Mouse (Mus musculus) intestine, embryonic 14.5 days (tissue): ENCODE data around the gene Map2k6. TPM values are rescaled to one million over a fixed set of nuclear protein-coding genes. Genes with fewer than 3 reads are reported as not detected.

ENCODE experiments used
- ATAC-seq: fragments of 200-750 bp; cut with Nextera tagmentation; replicated peaks from 2 replicates; pipeline ENCODE4 v1.8.0; 2017; ENCODE audit warnings: low read depth, moderate number of reproducible peaks, moderate TSS enrichment, moderate library complexity; ENCODE audit not compliant: low FRiP score, low TSS enrichment
- DNase-seq: peaks from one replicate; pipeline ENCODE4 v3.0.0-alpha.2; 2018; ENCODE audit warnings: low spot score
- H3K27ac ChIP-seq: fragments of 300-500 bp; sonication (generic); 2 replicates; pipeline ENCODE4 v1.5.1; 2014; ENCODE audit warnings: low read depth, mild to moderate bottlenecking, control low read depth
- H3K27me3 ChIP-seq: fragments of 300-500 bp; sonication (generic); replicated peaks from 2 replicates; pipeline ENCODE4 v1.6.1; 2014; ENCODE audit warnings: low read length, control low read depth; ENCODE audit not compliant: control insufficient read depth, insufficient read depth
- H3K36me3 ChIP-seq: fragments of 300-500 bp; sonication (generic); 2 replicates; pipeline ENCODE4 v1.6.1; 2014; ENCODE audit warnings: low read length, control low read depth; ENCODE audit not compliant: control insufficient read depth, insufficient read depth
- H3K4me1 ChIP-seq: fragments of 300-500 bp; sonication (generic); replicated peaks from 2 replicates; pipeline ENCODE4 v1.6.1; 2014; ENCODE audit warnings: low read length, control low read depth, mixed read lengths; ENCODE audit not compliant: control insufficient read depth, insufficient read depth
- H3K4me2 ChIP-seq: fragments of 300-500 bp; sonication (generic); 2 replicates; pipeline ENCODE4 v1.6.1; 2014; ENCODE audit warnings: low read length
- H3K4me3 ChIP-seq: fragments of 300-500 bp; sonication (generic); 2 replicates; pipeline ENCODE4 v1.5.1; 2014; ENCODE audit warnings: low read depth, low read length, control low read depth, mixed read lengths
- H3K9ac ChIP-seq: fragments of 300-500 bp; sonication (generic); 2 replicates; pipeline ENCODE4 v1.6.1; 2014; ENCODE audit warnings: mild to moderate bottlenecking, low read length
- H3K9me3 ChIP-seq: fragments of 300-500 bp; sonication (generic); 2 replicates; pipeline ENCODE4 v1.6.1; 2016; ENCODE audit warnings: low read length, control low read depth; ENCODE audit not compliant: control insufficient read depth
- WGBS: fragments of 180-500 bp; shearing (Covaris S2); extraction: QIAGEN DNeasy Blood & Tissue Kit; methylation state at CpG from one replicate; pipeline ENCODE4 v1.1.7; 2014; 5-methylcytosine and 5-hydroxymethylcytosine counted together
- polyA plus RNA-seq: library from polyadenylated mRNA; unstranded; fragments of >200 nt; fragmentation: Nextera tagmentation; extraction: Ambion mirVana; gene quantifications from 2 replicates; pipeline ENCODE4 v1.2.1, GENCODE M21; 2014

The Map2k6 gene
- polyA plus RNA-seq, 1 experiment from 2014 or later, result 25.5 TPM

DNA sequence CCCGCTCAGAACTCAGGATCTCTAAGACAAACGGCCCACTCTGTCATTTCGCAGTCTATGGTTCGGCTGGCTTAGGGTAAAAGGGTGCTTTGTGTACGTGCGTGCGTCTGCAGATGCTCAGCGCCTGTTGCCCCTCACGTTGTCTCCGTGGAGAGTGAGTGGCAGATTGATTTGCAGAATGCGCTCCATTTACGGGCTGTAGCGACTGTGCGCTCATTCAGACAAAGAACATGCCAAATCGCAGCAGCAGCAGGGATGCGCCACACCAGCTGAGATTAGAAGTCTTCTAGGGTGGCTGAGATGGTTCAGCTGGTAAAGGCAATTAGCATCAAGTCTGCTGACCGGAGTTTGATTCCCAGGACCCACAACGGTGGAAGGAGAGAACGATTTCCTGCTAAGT is 2.8 kb upstream of the Map2k6 start:
- H3K27me3 ChIP-seq, result no peaks in the 10 kb centered on the region
- H3K4me1 ChIP-seq, result peaks cover 10% of the 10 kb centered on the region
- DNase-seq (no peak), ATAC-seq (no peak)
- H3K4me3 ChIP-seq, result no peak overlapping the region
- peaks cover 2% of the 10 kb centered on the region; the same call in 1 of the 2 replicates for H3K9me3 ChIP-seq
- 28% methylated on average over 19 of the region's 19 CpGs for WGBS
- no peak overlapping the region for H3K9ac ChIP-seq
- H3K4me2 ChIP-seq, result peak overlapping the region; percentile 25
- no peak overlapping the region for H3K27ac ChIP-seq
- no peaks in the 10 kb centered on the region for H3K36me3 ChIP-seq

- peak overlapping the region; percentile 83 for H3K4me3 ChIP-seq
- H3K36me3 ChIP-seq, result no peaks in the 10 kb centered on the region
- H3K27me3 ChIP-seq, result no peaks in the 10 kb centered on the region
- ATAC-seq, result peak; percentile 6; the same call in 1 of the 2 replicates
- no peaks in the 10 kb centered on the region for H3K9me3 ChIP-seq
- H3K4me2 ChIP-seq, result peak overlapping the region; percentile 77
- WGBS, result 8% methylated on average over 15 of the region's 15 CpGs
- no peak for DNase-seq
- peaks cover 22% of the 10 kb centered on the region for H3K4me1 ChIP-seq
- peak overlapping the region; percentile 33 for H3K9ac ChIP-seq
- peak overlapping the region; percentile 57 for H3K27ac ChIP-seq
Observed at GRCm38 (mm10) chr11:110399240-110400150, 573 bp downstream of the Map2k6 start.

- peak overlapping the region; percentile 83 for H3K4me3 ChIP-seq
- no peaks in the 10 kb centered on the region for H3K9me3 ChIP-seq
- H3K27ac ChIP-seq, result no peak overlapping the region
- peaks cover 23% of the 10 kb centered on the region for H3K4me1 ChIP-seq
- no peaks in the 10 kb centered on the region for H3K27me3 ChIP-seq
- no peak for ATAC-seq
- H3K36me3 ChIP-seq, result no peaks in the 10 kb centered on the region
- no peak for DNase-seq
- peak overlapping the region; percentile 77 for H3K4me2 ChIP-seq
- peak overlapping the region; percentile 38 for H3K9ac ChIP-seq
- WGBS, result 15% methylated on average over 1 of the region's 1 CpGs
Observed at GRCm38 (mm10) chr11:110400283-110400682, 1.4 kb downstream of the Map2k6 start.

GRCm38 (mm10) chr11:110402671-110403070 is 3.7 kb downstream of the Map2k6 start:
- DNase-seq, result no peak
- Histone ChIP-seq H3K4me2 (peak overlapping the region; percentile 77; the same call in 1 of the 2 replicates), H3K4me1 (peaks cover 24% of the 10 kb centered on the region), H3K4me3 (no peak overlapping the region), H3K9ac (no peak overlapping the region), H3K36me3 (no peaks in the 10 kb centered on the region), H3K27me3 (no peaks in the 10 kb centered on the region), H3K9me3 (no peaks in the 10 kb centered on the region), H3K27ac (no peak overlapping the region)
- no peak for ATAC-seq
- 27% methylated on average over 3 of the region's 3 CpGs for WGBS

GRCm38 (mm10) chr11:110403602-110404001 is 4.7 kb downstream of the Map2k6 start:
- ATAC-seq, result no peak
- Histone ChIP-seq H3K36me3 (no peaks in the 10 kb centered on the region), H3K4me3 (no peak overlapping the region), H3K4me2 (no peak overlapping the region), H3K4me1 (peaks cover 24% of the 10 kb centered on the region), H3K9ac (no peak overlapping the region), H3K27me3 (no peaks in the 10 kb centered on the region), H3K27ac (no peak overlapping the region), H3K9me3 (no peaks in the 10 kb centered on the region)
- no peak for DNase-seq
- WGBS, result 78% methylated on average over 2 of the region's 2 CpGs

- DNase-seq (no peak), ATAC-seq (no peak)
- no peak overlapping the region for H3K4me3 ChIP-seq
- 35% methylated on average over 9 of the region's 9 CpGs for WGBS
- no peaks in the 10 kb centered on the region for H3K9me3 ChIP-seq
- H3K36me3 ChIP-seq, result no peaks in the 10 kb centered on the region
- H3K9ac ChIP-seq, result no peak overlapping the region
- no peaks in the 10 kb centered on the region for H3K27me3 ChIP-seq
- peaks cover 24% of the 10 kb centered on the region for H3K4me1 ChIP-seq
- no peak overlapping the region for H3K27ac ChIP-seq
- peak overlapping the region; percentile 9; the same call in 1 of the 2 replicates for H3K4me2 ChIP-seq
Observed at GRCm38 (mm10) chr11:110405607-110406006, 6.7 kb downstream of the Map2k6 start.

DNA sequence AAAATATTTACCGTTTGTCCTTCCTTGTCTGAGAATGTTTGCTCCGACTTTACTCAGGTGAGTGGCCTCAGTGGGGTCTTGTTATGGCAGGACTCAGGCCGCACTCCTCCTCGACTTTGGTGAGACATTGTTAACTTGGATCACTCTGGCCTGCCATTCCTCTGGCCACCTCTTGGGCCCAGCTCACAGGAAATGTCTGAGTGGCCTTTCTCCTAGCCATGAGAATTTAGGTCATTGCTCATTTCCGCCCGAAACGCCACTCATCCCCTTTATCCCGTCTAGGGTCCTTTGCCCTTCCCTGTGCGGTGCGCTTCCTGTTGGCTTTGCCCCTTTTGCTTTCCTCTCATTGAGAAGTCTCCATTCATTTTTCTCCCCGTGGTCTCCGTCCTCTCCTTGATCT is 10.2 kb downstream of the Map2k6 start:
- Histone ChIP-seq H3K27me3 (no peaks in the 10 kb centered on the region), H3K9ac (no peak overlapping the region), H3K4me3 (no peak overlapping the region), H3K4me1 (peaks cover 7% of the 10 kb centered on the region; the same call in 1 of the 2 replicates), H3K9me3 (no peaks in the 10 kb centered on the region), H3K4me2 (no peak overlapping the region), H3K36me3 (no peaks in the 10 kb centered on the region), H3K27ac (no peak overlapping the region)
- DNase-seq (no peak), ATAC-seq (no peak)
- 84% methylated on average over 12 of the region's 12 CpGs for WGBS

DNA sequence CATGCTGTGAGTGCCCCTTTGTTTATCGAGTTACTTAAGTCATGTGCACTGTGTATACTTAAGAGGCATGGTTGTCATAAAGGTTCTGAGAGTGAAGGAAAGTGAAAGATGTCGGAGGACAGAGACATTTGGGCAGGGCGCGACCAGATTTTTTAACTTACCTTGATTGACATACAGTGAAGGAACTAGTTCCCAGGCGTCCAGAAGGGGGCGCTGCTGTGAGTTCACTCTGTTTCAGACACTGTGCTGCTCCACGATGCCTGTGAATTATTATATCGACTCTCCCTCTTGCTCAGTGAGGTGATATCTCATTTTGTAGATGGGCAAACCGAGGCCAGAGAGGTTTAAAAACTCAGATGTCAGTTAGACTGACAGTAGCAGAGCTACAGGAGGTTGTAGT is 10.9 kb downstream of the Map2k6 start:
- DNase-seq, result no peak
- no peaks in the 10 kb centered on the region for H3K9me3 ChIP-seq

More for the DNA sequence above, 10.9 kb downstream of the Map2k6 start:
- Histone ChIP-seq H3K27me3 (no peaks in the 10 kb centered on the region), H3K36me3 (no peaks in the 10 kb centered on the region), H3K4me2 (no peak overlapping the region), H3K9ac (no peak overlapping the region), H3K27ac (no peak overlapping the region), H3K4me1 (peaks cover 7% of the 10 kb centered on the region; the same call in 1 of the 2 replicates), H3K4me3 (no peak overlapping the region)
- WGBS, result 63% methylated on average over 9 of the region's 9 CpGs
- ATAC-seq, result no peak
